Mouse (Mus musculus) hindbrain, embryonic 11.5 days (tissue): Measurements from ENCODE around the gene Mab21l3. TPM values are rescaled to one million over a fixed set of nuclear protein-coding genes. Genes with fewer than 3 reads are reported as not detected.
A peak's percentile ranks its signal among the peaks of the same experiment; 100 is the strongest.

Experiments
- ATAC-seq: fragments of 200-750 bp; cut with Nextera tagmentation; 2 replicates; pipeline ENCODE4 v1.8.0; 2017; ENCODE audit warnings: mild to moderate bottlenecking, moderate TSS enrichment, moderate library complexity; ENCODE audit not compliant: low FRiP score
- DNase-seq: peaks from one replicate; pipeline ENCODE4 v3.0.0-alpha.2; 2015; ENCODE audit warnings: low spot score
- H3K27ac ChIP-seq: fragments of 300-500 bp; sonication (generic); 2 replicates; pipeline ENCODE4 v1.5.1; 2014; ENCODE audit warnings: mild to moderate bottlenecking, low read depth, low read length
- H3K27me3 ChIP-seq: fragments of 300-500 bp; sonication (generic); 2 replicates; pipeline ENCODE4 v1.6.1; 2014; ENCODE audit warnings: mild to moderate bottlenecking, low read length, moderate library complexity, mixed read lengths; ENCODE audit not compliant: control insufficient read depth, insufficient read depth
- H3K36me3 ChIP-seq: fragments of 300-500 bp; sonication (generic); 2 replicates; pipeline ENCODE4 v1.6.1; 2014; ENCODE audit warnings: mild to moderate bottlenecking, low read length, moderate library complexity, mixed read lengths; ENCODE audit not compliant: control insufficient read depth, insufficient read depth
- H3K4me1 ChIP-seq: fragments of 300-500 bp; sonication (generic); replicated peaks from 2 replicates; pipeline ENCODE4 v1.6.1; 2014; ENCODE audit warnings: low read length, mixed read lengths; ENCODE audit not compliant: control insufficient read depth, insufficient read depth
- H3K4me2 ChIP-seq: fragments of 300-500 bp; sonication (generic); replicated peaks from 2 replicates; pipeline ENCODE4 v1.6.1; 2014; ENCODE audit warnings: mild to moderate bottlenecking, low read depth, low read length
- H3K4me3 ChIP-seq: fragments of 300-500 bp; sonication (generic); 2 replicates; pipeline ENCODE4 v1.5.1; 2014; ENCODE audit warnings: low read depth, low read length
- H3K9ac ChIP-seq: fragments of 300-500 bp; sonication (generic); 2 replicates; pipeline ENCODE4 v1.6.1; 2014; ENCODE audit warnings: low read depth, low read length
- H3K9me3 ChIP-seq: fragments of 300-500 bp; sonication (generic); 2 replicates; pipeline ENCODE4 v1.6.1; 2016; ENCODE audit warnings: low read length; ENCODE audit not compliant: control insufficient read depth
- WGBS: fragments of 180-500 bp; shearing (Covaris S2); extraction: QIAGEN DNeasy Blood & Tissue Kit; methylation state at CpG from one replicate; pipeline ENCODE4 v1.1.7; 2014; 5-methylcytosine and 5-hydroxymethylcytosine counted together
- polyA plus RNA-seq: library from polyadenylated mRNA; unstranded; fragments of >200 nt; fragmentation: Nextera tagmentation; extraction: Ambion mirVana; gene quantifications from 2 replicates; pipeline ENCODE4 v1.2.1, GENCODE M21; 2014

Mab21l3 gene
- polyA plus RNA-seq, 1 experiment from 2014 or later: 0.59 TPM

DNA sequence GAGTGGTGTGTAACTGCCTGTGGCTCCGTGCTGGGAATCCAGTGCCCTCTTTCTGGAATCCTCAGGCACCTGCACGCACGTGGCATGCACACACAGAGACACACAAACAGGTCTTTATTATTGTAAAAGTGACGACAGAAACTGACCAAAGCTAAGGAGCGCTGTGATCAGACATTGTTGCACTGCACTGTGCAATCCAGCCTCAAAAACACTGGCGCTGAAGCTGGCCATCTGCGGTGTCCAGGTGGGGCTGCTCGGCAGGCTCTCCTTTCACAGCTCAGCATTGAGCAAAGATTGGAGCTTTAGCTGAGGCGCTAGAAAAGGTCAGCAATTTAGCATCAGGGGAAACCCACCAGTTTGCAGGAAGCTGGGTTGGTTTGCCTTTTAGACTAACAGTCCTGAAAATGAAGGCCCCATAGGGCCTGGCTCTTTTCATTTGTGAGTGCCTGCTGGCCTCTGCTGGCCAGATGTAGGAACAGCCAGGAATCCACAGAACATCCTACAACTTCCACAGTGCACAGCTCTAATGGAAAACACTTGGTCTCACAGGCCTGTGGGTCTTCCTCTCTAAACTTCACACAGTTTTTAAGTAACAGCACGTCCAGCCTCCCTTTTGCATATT, 36.3 kb downstream of the Mab21l3 start:
- Histone ChIP-seq H3K27me3 (no peaks in the 10 kb centered on the region), H3K4me3 (no peak overlapping the region), H3K27ac (no peak overlapping the region), H3K4me1 (no peaks in the 10 kb centered on the region), H3K36me3 (no peaks in the 10 kb centered on the region), H3K9me3 (no peaks in the 10 kb centered on the region), H3K4me2 (no peak overlapping the region), H3K9ac (no peak overlapping the region)
- ATAC-seq (peak; percentile 56), DNase-seq (peak; percentile 84)
- 64% methylated on average over 10 of the region's 10 CpGs for WGBS

DNA sequence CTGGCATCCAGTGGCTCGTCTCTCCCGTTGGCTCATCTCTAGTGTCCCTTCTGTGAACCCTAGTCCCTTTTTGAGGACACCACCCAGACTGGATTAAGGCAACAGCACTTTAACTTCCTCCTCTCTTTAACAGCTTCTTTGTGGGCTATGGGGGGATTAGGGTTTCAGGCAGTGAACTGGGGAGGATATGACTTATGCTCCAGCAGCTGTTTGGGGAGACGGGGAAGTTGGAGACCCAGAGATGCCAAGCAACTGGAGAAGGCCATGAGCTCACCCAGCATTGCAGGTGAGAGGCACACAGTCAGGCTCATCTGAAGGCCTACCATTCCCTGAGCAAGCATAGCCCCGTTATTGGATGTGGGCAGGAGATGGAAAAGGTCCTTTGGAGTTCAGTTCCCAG, 36.8 kb downstream of the Mab21l3 start:
- Histone ChIP-seq H3K9ac (no peak overlapping the region), H3K9me3 (no peaks in the 10 kb centered on the region), H3K36me3 (no peaks in the 10 kb centered on the region), H3K27me3 (no peaks in the 10 kb centered on the region), H3K4me1 (no peaks in the 10 kb centered on the region), H3K27ac (no peak overlapping the region), H3K4me2 (no peak overlapping the region), H3K4me3 (no peak overlapping the region)
- DNase-seq: no peak
- ATAC-seq: no peak
- 68% methylated on average over 4 of the region's 4 CpGs for WGBS

DNA sequence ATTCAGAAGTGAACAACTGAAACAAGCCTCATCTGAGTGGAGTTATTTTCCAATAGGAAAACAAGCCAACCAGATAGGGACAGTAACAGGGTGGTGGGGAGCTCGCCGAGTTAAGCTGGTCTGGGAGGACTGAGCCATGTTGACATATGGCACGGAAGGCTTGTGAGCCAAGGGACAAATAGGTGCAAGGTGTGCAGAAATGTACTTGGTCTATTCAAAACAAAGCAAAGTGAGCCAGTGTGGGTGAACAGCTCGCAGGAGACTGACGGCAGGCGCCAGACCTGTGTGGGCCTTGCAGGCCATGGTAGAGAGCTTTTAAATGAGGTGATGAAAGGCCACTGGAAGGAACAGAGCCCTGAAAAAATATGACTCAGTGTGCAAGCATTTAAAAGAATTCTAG, 41.1 kb downstream of the Mab21l3 start:
- Histone ChIP-seq H3K27ac (no peak overlapping the region), H3K4me1 (peaks cover 9% of the 10 kb centered on the region), H3K4me2 (no peak overlapping the region), H3K4me3 (no peak overlapping the region), H3K27me3 (no peaks in the 10 kb centered on the region), H3K9ac (no peak overlapping the region), H3K9me3 (no peaks in the 10 kb centered on the region), H3K36me3 (no peaks in the 10 kb centered on the region)
- no peak for DNase-seq
- WGBS: 90% methylated on average over 6 of the region's 6 CpGs
- no peak for ATAC-seq

DNA sequence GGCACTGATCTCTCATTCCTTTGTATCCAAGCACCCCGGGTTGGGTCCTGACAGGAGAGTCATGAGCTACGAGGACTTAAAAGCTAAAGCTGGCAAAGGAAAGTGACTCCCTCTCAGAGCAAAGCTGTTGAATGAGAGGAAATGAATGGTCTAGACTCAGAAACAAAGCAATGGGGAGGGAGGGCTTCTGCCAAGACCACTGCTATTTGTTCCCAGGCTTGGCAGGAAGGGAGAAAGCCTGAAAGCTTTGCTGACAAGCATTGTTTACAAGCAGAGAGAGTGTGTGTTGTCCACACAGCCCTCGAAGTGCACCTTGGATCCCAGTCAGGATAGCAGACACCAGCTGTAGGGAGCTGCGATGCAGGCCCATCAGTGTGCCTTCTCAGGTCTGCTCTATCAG, 41.8 kb downstream of the Mab21l3 start:
- Histone ChIP-seq H3K27ac (no peak overlapping the region), H3K4me3 (no peak overlapping the region), H3K9ac (no peak overlapping the region), H3K4me1 (peaks cover 9% of the 10 kb centered on the region), H3K9me3 (no peaks in the 10 kb centered on the region), H3K36me3 (no peaks in the 10 kb centered on the region), H3K4me2 (no peak overlapping the region), H3K27me3 (no peaks in the 10 kb centered on the region)
- WGBS: 40% methylated on average over 4 of the region's 4 CpGs
- no peak for DNase-seq
- no peak for ATAC-seq

DNA sequence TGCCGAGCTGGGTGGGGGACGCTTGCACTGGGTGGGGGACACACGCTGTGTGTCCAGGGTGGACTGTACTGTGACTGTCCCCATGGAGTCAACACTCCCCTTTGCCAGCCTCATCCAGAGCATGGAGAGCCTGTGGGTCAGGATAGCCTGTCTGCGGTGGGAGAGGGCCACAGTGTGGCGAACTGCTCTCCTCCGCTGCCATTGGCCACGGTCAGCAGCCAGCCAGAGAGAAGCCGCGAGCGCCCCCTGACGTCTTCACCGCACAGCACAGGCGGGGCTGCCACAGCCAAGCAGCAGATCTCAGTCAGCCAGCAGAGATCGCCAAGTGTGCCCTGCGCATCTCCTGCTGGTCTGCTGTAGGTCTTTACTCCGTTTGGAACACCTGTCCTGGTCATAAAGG, 42.6 kb downstream of the Mab21l3 start:
- H3K27me3 ChIP-seq: no peaks in the 10 kb centered on the region
- H3K9ac ChIP-seq: no peak overlapping the region
- no peaks in the 10 kb centered on the region for H3K9me3 ChIP-seq
- ATAC-seq (peak; percentile 90), DNase-seq (peak; percentile 89)
- WGBS: 8% methylated on average over 16 of the region's 16 CpGs
- peaks cover 9% of the 10 kb centered on the region for H3K4me1 ChIP-seq
- no peak overlapping the region for H3K4me3 ChIP-seq
- no peak overlapping the region; the same call in 1 of the 2 replicates for H3K4me2 ChIP-seq
- H3K36me3 ChIP-seq: no peaks in the 10 kb centered on the region
- no peak overlapping the region for H3K27ac ChIP-seq

DNA sequence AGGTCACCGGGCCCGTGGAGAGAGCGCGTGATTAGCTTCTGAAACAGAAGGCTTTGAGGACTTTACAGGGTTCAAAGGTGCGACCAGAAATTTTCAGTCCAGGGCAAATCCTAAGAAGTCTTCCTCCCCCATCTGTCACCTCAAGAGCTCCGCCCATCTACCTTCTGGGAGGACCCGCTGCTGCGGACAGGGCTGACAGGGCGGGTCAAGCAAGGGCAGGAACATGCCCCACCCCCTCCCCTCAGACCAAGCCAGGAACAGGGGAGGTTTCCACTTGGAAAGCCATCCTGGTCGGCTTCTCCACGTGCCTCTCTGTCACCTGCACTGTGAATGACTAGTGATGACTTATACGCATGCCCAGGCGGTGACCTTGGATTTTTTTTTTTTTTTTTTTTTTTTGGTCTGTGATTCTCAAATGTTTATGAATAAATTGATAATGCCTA, 43.2 kb downstream of the Mab21l3 start:
- Histone ChIP-seq H3K4me1 (peaks cover 9% of the 10 kb centered on the region), H3K27me3 (no peaks in the 10 kb centered on the region), H3K9me3 (no peaks in the 10 kb centered on the region), H3K4me3 (no peak overlapping the region), H3K4me2 (no peak overlapping the region), H3K36me3 (no peaks in the 10 kb centered on the region), H3K9ac (no peak overlapping the region), H3K27ac (no peak overlapping the region)
- peak; percentile 34 for ATAC-seq
- 19% methylated on average over 13 of the region's 13 CpGs for WGBS
- peak; percentile 39 for DNase-seq

DNA sequence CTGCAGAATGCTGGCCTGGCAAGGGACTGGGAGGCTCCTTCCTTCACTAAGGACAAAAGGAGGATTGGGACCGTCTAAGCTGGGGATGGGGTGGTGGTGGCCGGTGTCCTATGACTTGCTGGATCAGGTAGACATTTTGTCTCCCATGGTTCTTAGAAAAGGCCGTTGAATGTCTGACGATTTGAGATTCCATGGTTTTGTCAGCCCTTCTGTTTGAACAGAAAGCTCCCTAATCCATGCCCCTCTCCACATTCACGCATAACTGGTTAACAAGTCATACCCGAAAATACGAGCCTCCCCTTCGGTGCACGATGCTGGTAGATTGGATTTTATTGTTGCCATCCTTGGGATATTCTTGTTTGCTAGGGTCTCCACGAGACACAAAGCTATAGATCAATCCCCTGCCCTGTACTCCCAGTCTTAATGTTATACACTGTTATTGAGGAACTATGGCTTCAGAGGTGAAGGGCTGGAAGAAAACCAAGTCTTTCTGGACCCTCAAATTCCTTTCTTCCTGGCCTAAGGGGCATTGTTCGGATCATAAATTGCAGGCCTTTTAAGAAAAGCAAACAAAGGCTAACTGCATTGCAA, 43.7 kb downstream of the Mab21l3 start:
- WGBS: 66% methylated on average over 11 of the region's 11 CpGs
- Histone ChIP-seq H3K27ac (no peak overlapping the region), H3K9ac (no peak overlapping the region), H3K4me2 (no peak overlapping the region), H3K27me3 (no peaks in the 10 kb centered on the region), H3K4me3 (no peak overlapping the region), H3K36me3 (no peaks in the 10 kb centered on the region), H3K9me3 (no peaks in the 10 kb centered on the region), H3K4me1 (peaks cover 9% of the 10 kb centered on the region)
- no peak for DNase-seq
- no peak for ATAC-seq

DNA sequence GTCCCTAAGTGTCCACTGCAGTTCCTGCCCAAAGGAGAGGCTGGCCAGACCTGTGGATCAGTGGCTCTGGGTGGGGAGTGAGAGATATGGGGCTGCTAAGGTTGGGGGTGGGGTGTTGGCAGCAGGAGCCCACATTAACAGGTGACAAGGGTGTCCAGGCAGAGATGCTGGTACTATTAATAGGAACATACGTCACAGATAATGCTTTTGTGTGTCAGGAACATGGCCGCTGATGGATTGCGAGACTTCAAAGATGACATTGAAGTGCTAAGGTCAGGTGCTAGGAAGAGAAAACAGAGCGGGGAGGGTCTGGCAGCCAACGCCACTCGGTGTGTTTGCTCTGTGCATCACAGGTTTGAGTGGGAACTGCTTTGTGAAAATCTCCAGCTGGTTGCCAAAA, 44.4 kb downstream of the Mab21l3 start:
- Histone ChIP-seq H3K36me3 (no peaks in the 10 kb centered on the region), H3K4me3 (no peak overlapping the region), H3K9ac (no peak overlapping the region), H3K27me3 (no peaks in the 10 kb centered on the region), H3K27ac (no peak overlapping the region), H3K4me2 (no peak overlapping the region), H3K4me1 (peaks cover 9% of the 10 kb centered on the region), H3K9me3 (no peaks in the 10 kb centered on the region)
- ATAC-seq (no peak), DNase-seq (no peak)
- WGBS: 57% methylated on average over 6 of the region's 6 CpGs

DNA sequence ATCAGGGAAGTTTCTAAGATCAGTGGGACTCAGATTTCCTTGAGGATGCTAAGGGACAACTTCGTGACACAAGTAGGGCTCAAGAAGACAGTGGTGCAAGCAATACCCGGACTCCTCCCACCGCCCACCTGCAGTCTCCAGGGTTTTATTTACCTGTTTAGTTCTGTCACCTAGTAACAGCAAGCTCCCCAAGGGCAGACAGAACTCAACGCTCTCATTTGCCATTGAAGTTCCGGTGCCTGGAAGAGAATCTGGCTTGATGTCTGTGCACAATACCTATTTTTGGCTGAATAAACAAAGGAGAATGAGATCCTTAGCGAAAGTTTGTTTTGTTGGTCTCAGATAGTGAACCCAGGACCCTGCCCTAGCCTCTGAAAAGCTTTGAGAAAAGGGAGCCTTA, 45.0 kb downstream of the Mab21l3 start:
- H3K9me3 ChIP-seq: no peaks in the 10 kb centered on the region
- H3K4me1 ChIP-seq: peaks cover 9% of the 10 kb centered on the region
- DNase-seq: no peak
- no peak overlapping the region for H3K9ac ChIP-seq
- no peaks in the 10 kb centered on the region for H3K27me3 ChIP-seq
- ATAC-seq: no peak
- 80% methylated on average over 6 of the region's 6 CpGs for WGBS
- H3K4me3 ChIP-seq: no peak overlapping the region
- H3K4me2 ChIP-seq: no peak overlapping the region
- no peak overlapping the region for H3K27ac ChIP-seq
- no peaks in the 10 kb centered on the region for H3K36me3 ChIP-seq
